ENCODE assay signal across 26 mouse cellular contexts in genomic region chr19:45262995-45263394, GRCm38 (mm10). TPM values are rescaled to one million over a fixed set of nuclear protein-coding genes. Genes with fewer than 3 reads are reported as not detected.
DNase-seq lines count a peak whose midpoint lies in the region; ATAC-seq and TF ChIP-seq lines count a peak whose summit lies in the region.
"Had no signal": no experiment of that assay in that cellular context is flagged by ENCODE, and none has a peak within 500 bp of the region (broad histone marks: within the 10 kb centered on the region; RNA-seq: fewer than 3 reads in every experiment).

No protein-coding gene starts in this region.

- ATAC-seq in megakaryocyte progenitor cell, adult 5-6 weeks (replicated peaks; ENCODE audit: poor library complexity): no peak
- ATAC-seq: activated CD4-positive, CD25-positive, alpha-beta regulatory T cell, adult 4 months; CD4-positive, CD25-positive, alpha-beta regulatory T cell, adult 4 months; Patski had no signal

- no peak for DNase-seq in gastrocnemius, adult 2 months
- DNase-seq in gastrocnemius, postnatal 10 days: no peak
- DNase-seq in ES-CJ7 (ENCODE audit: low read depth, low spot score): peak; percentile 58
- DNase-seq in R1 (ENCODE audit: low read depth, low spot score): peak; percentile 46
- DNase-seq in ZHBTc4 (ENCODE audit: low read depth, low spot score): peak; percentile 76
- DNase-seq in thymus, postnatal 0 days (ENCODE audit: low spot score): no peak
- DNase-seq in heart, adult 9 months (ENCODE audit: low spot score in 2 of 2): no peak
- DNase-seq: adrenal gland, adult 2 months; adrenal gland, adult 8-10 months; adrenal gland, postnatal 10 days; adrenal gland, postnatal 14 days; adrenal gland, postnatal 25 days; adrenal gland, postnatal 36 days; B cell, adult 2 months; cerebellum, adult 11 months; cerebellum, adult 11-12 months; cerebellum, adult 18-20 months; cerebellum, adult 2 months; cerebellum, adult 8-10 months had no signal

- H3K4me3 ChIP-seq in gastrocnemius, adult 2 months: no peak overlapping the region

- H3K27ac ChIP-seq in gastrocnemius, adult 2 months: peak overlapping the region; percentile 53

- TF ChIP-seq CTCF in gastrocnemius, adult 2 months (IDR thresholded peaks at IDR 0.05): no peak

- intact Hi-C loops in gastrocnemius, adult 2 months (cut with DNase I): no loop called here

RNA-seq across cellular contexts. Expression of gene Lbx1, which starts 27.4 kb away (rescaled TPM):
- 10 to 100 TPM; 46.0 to 66.8 TPM for total RNA-seq in gastrocnemius, adult 2 months (2021)
- total RNA-seq in gastrocnemius, postnatal 10 days (2021): 10 to 100 TPM; 35.2 to 36.1 TPM
- total RNA-seq in megakaryocyte progenitor cell, adult 5-6 weeks (2015): not detected in 2 replicates
- not detected in 2 replicates for total RNA-seq in megakaryocyte progenitor cell, adult 5-6 weeks (2017)
- not detected in 2 replicates for polyA plus RNA-seq in thymus, postnatal 0 days (2015; fragmentation: Nextera tagmentation; extraction: Ambion mirVana)
- total RNA-seq: adrenal gland, adult 8-10 months; adrenal gland, postnatal 14 days; adrenal gland, postnatal 25 days; CH12.LX; G1E; MEL had no signal
- polyA plus RNA-seq: activated CD4-positive, CD25-positive, alpha-beta regulatory T cell, adult 4 months; adrenal gland, adult 2 months; CD4-positive, CD25-positive, alpha-beta regulatory T cell, adult 4 months; G1E; Patski had no signal

Comparison
In these comparisons a context has a peak if more than half of its experiments do, and no peak if none do; other contexts are left out.
1. DNase-seq: peak in ES-CJ7 (single experiment), R1 (single experiment) and ZHBTc4 (single experiment); none in gastrocnemius, adult 2 months (single experiment), gastrocnemius, postnatal 10 days (single experiment), thymus, postnatal 0 days (single experiment) and heart, adult 9 months (0 of 2).
2. RNA of gene Lbx1, which starts 27.4 kb away (total RNA-seq): 46.0 to 66.8 TPM in gastrocnemius, adult 2 months and 35.2 to 36.1 TPM in gastrocnemius, postnatal 10 days; not detected in megakaryocyte progenitor cell, adult 5-6 weeks; every median in the first group is over 10 times any median in the second.